Mouse (Mus musculus): ENCODE measurements around the gene Trafd1.

- TF ChIP-seq CTCF (IDR thresholded peaks at IDR 0.05; ENCODE audit: low read depth, low read length) = no peak
- TF ChIP-seq TAL1 (conservative IDR thresholded peaks at IDR 0.05; ENCODE audit: low read depth, low read length) = no peak
- TF ChIP-seq GATA1 (IDR thresholded peaks at IDR 0.05; ENCODE audit: borderline replicate concordance, low read length) = no peak
- TF ChIP-seq POLR2AphosphoS5 (IDR thresholded peaks at IDR 0.05; ENCODE audit: insufficient replicate concordance, low read depth, low read length) = no peak
Observed at GRCm38 (mm10) chr5:121395621-121396020, 10.2 kb upstream of the Trafd1 start.

All from G1E (cell line).